12 mouse cellular contexts compared by ENCODE assay signal in genomic region chr16:84876082-84876481, GRCm38 (mm10). TPM values are rescaled to one million over a fixed set of nuclear protein-coding genes. Genes with fewer than 3 reads are reported as not detected.
DNase-seq lines count a peak whose midpoint lies in the region; ATAC-seq and TF ChIP-seq lines count a peak whose summit lies in the region.
"Had no signal": no experiment of that assay in that cellular context is flagged by ENCODE, and none has a peak within 500 bp of the region (broad histone marks: within the 10 kb centered on the region; RNA-seq: fewer than 3 reads in every experiment).

No protein-coding gene starts in this region.

- 0 out of 2 replicates have a peak overlapping the region, but pooled peaks have one; percentile 16 for H3K4me2 ChIP-seq in hindbrain, postnatal 0 days (ENCODE audit: low read depth, low read length)
- H3K4me2 ChIP-seq in stomach, embryonic 14.5 days (replicated peaks; ENCODE audit: low read depth, low read length): peak overlapping the region; percentile 51

- H3K9me3 ChIP-seq in hindbrain, postnatal 0 days (ENCODE audit: low read length): no peaks in the 10 kb centered on the region
- no peaks in the 10 kb centered on the region for H3K9me3 ChIP-seq in stomach, embryonic 14.5 days (ENCODE audit: control insufficient read depth, low read depth, low read length)
- H3K9me3 ChIP-seq: heart, embryonic 10.5 days had no signal

- peak; percentile 9 to 22 for DNase-seq in kidney, postnatal 4 days
- DNase-seq in kidney, postnatal 25 days: no peak
- peak; percentile 26 for DNase-seq in retina, postnatal 1 day
- DNase-seq in retina, embryonic 14.5 days (ENCODE audit: low spot score): no peak
- peak; percentile 63 for DNase-seq in hindbrain, postnatal 0 days (ENCODE audit: low spot score)
- no peak for DNase-seq in thymus, postnatal 14 days
- no peak for DNase-seq in lung, postnatal 14 days
- DNase-seq: spleen, adult 18-20 months; thymus, postnatal 36 days had no signal

- no peak overlapping the region for H3K9ac ChIP-seq in hindbrain, postnatal 0 days (replicated peaks; ENCODE audit: low read length)
- H3K9ac ChIP-seq in stomach, embryonic 14.5 days (replicated peaks; ENCODE audit: low read depth, low read length): no peak overlapping the region

- H3K4me1 ChIP-seq in hindbrain, postnatal 0 days (ENCODE audit: insufficient read depth, low read length): 0 out of 2 replicates have a peak, but pooled peaks cover 4% of the 10 kb centered on the region
- peaks cover 4% of the 10 kb centered on the region; the same call in 1 of the 2 replicates for H3K4me1 ChIP-seq in stomach, embryonic 14.5 days (ENCODE audit: control insufficient read depth, insufficient read depth, low read length)
- H3K4me1 ChIP-seq: heart, embryonic 10.5 days had no signal

- peak; percentile 21; the same call in 1 of the 2 replicates for ATAC-seq in hindbrain, postnatal 0 days
- no peak; the same call in 1 of the 2 replicates for ATAC-seq in stomach, embryonic 14.5 days (ENCODE audit: insufficient number of reproducible peaks, insufficient read depth, low FRiP score, low read depth)
- ATAC-seq: inflammation-experienced regulatory T-cells, adult 6 months had no signal

- H3K27me3 ChIP-seq in hindbrain, postnatal 0 days (ENCODE audit: insufficient read depth, low read length): no peaks in the 10 kb centered on the region
- no peaks in the 10 kb centered on the region for H3K27me3 ChIP-seq in stomach, embryonic 14.5 days (ENCODE audit: control insufficient read depth, insufficient read depth, low read length)

- no peak overlapping the region for H3K27ac ChIP-seq in hindbrain, postnatal 0 days
- peak overlapping the region; percentile 10; the same call in 1 of the 2 replicates for H3K27ac ChIP-seq in stomach, embryonic 14.5 days (ENCODE audit: low read length)
- H3K27ac ChIP-seq: heart, embryonic 10.5 days had no signal

- no peak for TF ChIP-seq CTCF in hindbrain, postnatal 0 days (IDR thresholded peaks at IDR 0.05; ENCODE audit: low read depth)

- no peak overlapping the region for H3K4me3 ChIP-seq in hindbrain, postnatal 0 days (ENCODE audit: low read length)
- no peak overlapping the region for H3K4me3 ChIP-seq in stomach, embryonic 14.5 days (ENCODE audit: low read depth, low read length)
- H3K4me3 ChIP-seq: heart, embryonic 10.5 days had no signal

- WGBS in hindbrain, postnatal 0 days: 27% methylated on average over 8 of the region's 8 CpGs
- 44% methylated on average over 8 of the region's 8 CpGs for WGBS in stomach, embryonic 14.5 days

- no peaks in the 10 kb centered on the region for H3K36me3 ChIP-seq in hindbrain, postnatal 0 days (ENCODE audit: insufficient read depth, low read length)
- H3K36me3 ChIP-seq in stomach, embryonic 14.5 days (ENCODE audit: control insufficient read depth, insufficient read depth, low read length): no peaks in the 10 kb centered on the region
- H3K36me3 ChIP-seq: heart, embryonic 10.5 days had no signal

RNA-seq across cellular contexts. Expression of gene Atp5j, which starts 40.7 kb away (rescaled TPM):
- 127 and 151 TPM in 2 replicates for total RNA-seq in hindbrain, postnatal 0 days (2014; rRNA removed)
- polyA plus RNA-seq in hindbrain, postnatal 0 days (2015; fragmentation: Nextera tagmentation; extraction: Ambion mirVana): 1,026 and 1,029 TPM in 2 replicates
- polyA plus RNA-seq in stomach, embryonic 14.5 days (2014; fragmentation: Nextera tagmentation; extraction: Ambion mirVana): 856 and 951 TPM in 2 replicates

RNA-seq across cellular contexts. Expression of gene Gabpa, which starts 41.4 kb away (rescaled TPM):
- 14.8 and 20.4 TPM in 2 replicates for total RNA-seq in hindbrain, postnatal 0 days (2014; rRNA removed)
- 10.6 and 11.8 TPM in 2 replicates for polyA plus RNA-seq in hindbrain, postnatal 0 days (2015; fragmentation: Nextera tagmentation; extraction: Ambion mirVana)
- polyA plus RNA-seq in stomach, embryonic 14.5 days (2014; fragmentation: Nextera tagmentation; extraction: Ambion mirVana): 39.1 and 39.5 TPM in 2 replicates

Comparison
In these comparisons a context has a peak if more than half of its experiments do, and no peak if none do; other contexts are left out.
1. DNase-seq: peak in kidney, postnatal 4 days (2 of 2), retina, postnatal 1 day (single experiment) and hindbrain, postnatal 0 days (single experiment); none in kidney, postnatal 25 days (0 of 2), retina, embryonic 14.5 days (single experiment), thymus, postnatal 14 days (single experiment) and lung, postnatal 14 days (single experiment).